Mouse (Mus musculus) C2C12 (cell line): ENCODE measurements around the gene Taf10. TPM values are rescaled to one million over a fixed set of nuclear protein-coding genes. Genes with fewer than 3 reads are reported as not detected.

Experiments used
- H3K27me3 ChIP-seq: one replicate; pipeline ENCODE4 v1.6.1; 2011; ENCODE audit not compliant: control insufficient read depth, insufficient read depth, insufficient read length
- H3K36me3 ChIP-seq: one replicate; pipeline ENCODE4 v1.6.1; 2011; ENCODE audit not compliant: control insufficient read depth, insufficient read depth
- H3K4me3 ChIP-seq: one replicate; pipeline ENCODE4 v1.5.1; 2011; ENCODE audit warnings: mild to moderate bottlenecking, control low read depth; ENCODE audit not compliant: poor library complexity, insufficient read depth, severe bottlenecking
- H3K79me2 ChIP-seq: one replicate; pipeline ENCODE4 v1.6.1; 2011; ENCODE audit not compliant: control insufficient read depth, insufficient read depth
- H3K79me3 ChIP-seq: one replicate; pipeline ENCODE4 v1.6.1; 2011; ENCODE audit warnings: low read depth, control low read depth
- H3ac ChIP-seq: one replicate; pipeline ENCODE3; 2011; ENCODE audit warnings: low read depth; ENCODE audit not compliant: control insufficient read depth, insufficient read length
- CEBPB ChIP-seq: IDR thresholded peaks from one replicate; pipeline ENCODE4 v1.6.1; 2011; ENCODE audit warnings: low read depth, mild to moderate bottlenecking, control low read depth, moderate library complexity
- CTCF ChIP-seq: IDR thresholded peaks from one replicate; pipeline ENCODE4 v1.5.1; 2011; ENCODE audit not compliant: control insufficient read depth, insufficient read depth, insufficient read length
- FOSL1 ChIP-seq: IDR thresholded peaks from one replicate; pipeline ENCODE4 v1.8.0; 2011; ENCODE audit warnings: mild to moderate bottlenecking, low read length; ENCODE audit not compliant: poor library complexity, insufficient read depth, severe bottlenecking
- MAX ChIP-seq: IDR thresholded peaks from one replicate; pipeline ENCODE4 v1.6.1; 2011; ENCODE audit warnings: mild to moderate bottlenecking, control low read depth
- MYOD1 ChIP-seq: IDR thresholded peaks from one replicate; pipeline ENCODE4 v1.6.1; 2011; ENCODE audit warnings: low read depth; ENCODE audit not compliant: control insufficient read depth, insufficient read length
- MYOG ChIP-seq: IDR thresholded peaks from one replicate; pipeline ENCODE4 v1.6.1; 2011; ENCODE audit not compliant: control insufficient read depth, insufficient read length; ENCODE audit errors: extremely low read depth
- USF1 ChIP-seq: IDR thresholded peaks from one replicate; pipeline ENCODE4 v1.6.1; 2011; ENCODE audit warnings: low read depth, mild to moderate bottlenecking, control low read depth, moderate library complexity
- polyA plus RNA-seq: library from polyadenylated mRNA; unstranded; fragments of >200 nt; fragmentation: generic; extraction: Trizol; gene quantifications from one replicate; pipeline ENCODE4 v1.2.1, GENCODE M21; 2012; ENCODE audit warnings: missing spikeins

Gene Taf10
- polyA plus RNA-seq, 1 experiment: 327 TPM

GRCm38 (mm10) chr7:105715366-105715765, 28.8 kb downstream of the Taf10 start:
- no peaks in the 10 kb centered on the region for H3K79me3 ChIP-seq
- H3K4me3 ChIP-seq: no peak overlapping the region
- TF ChIP-seq CTCF (no peak), CEBPB (no peak), FOSL1 (no peak), MYOD1 (no peak), MYOG (no peak), MAX (no peak), USF1 (no peak)
- no peaks in the 10 kb centered on the region for H3K79me2 ChIP-seq
- H3K27me3 ChIP-seq: peaks cover 3% of the 10 kb centered on the region
- H3ac ChIP-seq: no peak overlapping the region
- no peaks in the 10 kb centered on the region for H3K36me3 ChIP-seq

GRCm38 (mm10) chr7:105708733-105709132, 35.4 kb downstream of the Taf10 start:
- Histone ChIP-seq H3K36me3 (no peaks in the 10 kb centered on the region), H3K27me3 (peaks cover 10% of the 10 kb centered on the region), H3ac (no peak overlapping the region), H3K79me3 (no peaks in the 10 kb centered on the region), H3K79me2 (no peaks in the 10 kb centered on the region), H3K4me3 (no peak overlapping the region)
- no peak for TF ChIP-seq CEBPB
- no peak for TF ChIP-seq USF1
- no peak for TF ChIP-seq MYOG
- no peak for TF ChIP-seq CTCF
- TF ChIP-seq MYOD1: no peak
- TF ChIP-seq FOSL1: no peak
- TF ChIP-seq MAX: no peak

- Histone ChIP-seq H3K79me3 (no peaks in the 10 kb centered on the region), H3K4me3 (no peak overlapping the region), H3ac (no peak overlapping the region), H3K79me2 (no peaks in the 10 kb centered on the region), H3K27me3 (peaks cover 15% of the 10 kb centered on the region), H3K36me3 (no peaks in the 10 kb centered on the region)
- TF ChIP-seq CEBPB: no peak
- no peak for TF ChIP-seq MAX
- no peak for TF ChIP-seq MYOD1
- no peak for TF ChIP-seq MYOG
- no peak for TF ChIP-seq USF1
- no peak for TF ChIP-seq FOSL1
- no peak for TF ChIP-seq CTCF
Observed at GRCm38 (mm10) chr7:105703816-105704215, 40.3 kb downstream of the Taf10 start.

- Histone ChIP-seq H3K36me3 (no peaks in the 10 kb centered on the region), H3K79me3 (no peaks in the 10 kb centered on the region), H3ac (no peak overlapping the region), H3K4me3 (no peak overlapping the region), H3K27me3 (peaks cover 15% of the 10 kb centered on the region), H3K79me2 (no peaks in the 10 kb centered on the region)
- TF ChIP-seq USF1 (no peak), CEBPB (no peak), MAX (no peak), CTCF (no peak), MYOG (no peak), MYOD1 (no peak), FOSL1 (no peak)
Observed at GRCm38 (mm10) chr7:105703184-105703583, 41.0 kb downstream of the Taf10 start.

- no peak for TF ChIP-seq CTCF
- no peak for TF ChIP-seq MYOD1
- no peak for TF ChIP-seq USF1
- no peak for TF ChIP-seq FOSL1
- no peak for TF ChIP-seq MAX
- TF ChIP-seq MYOG: no peak
- no peak for TF ChIP-seq CEBPB
- H3K36me3 ChIP-seq: no peaks in the 10 kb centered on the region
- peaks cover 25% of the 10 kb centered on the region for H3K27me3 ChIP-seq
- no peaks in the 10 kb centered on the region for H3K79me2 ChIP-seq
- H3ac ChIP-seq: no peak overlapping the region
- no peaks in the 10 kb centered on the region for H3K79me3 ChIP-seq
- no peak overlapping the region for H3K4me3 ChIP-seq
Observed at GRCm38 (mm10) chr7:105690875-105691274, 53.3 kb downstream of the Taf10 start.

Other genes with a start within 250 kb of the Taf10 start
- 27.9 TPM for gene Smpd1, start 190.0 kb downstream of the Taf10 start, polyA plus RNA-seq
- 22.4 TPM for gene Apbb1, start 162.7 kb downstream of the Taf10 start, polyA plus RNA-seq
- gene Hpx, start 144.2 kb downstream of the Taf10 start, polyA plus RNA-seq: 0.22 TPM
- 44.4 TPM for gene Trim3, start 110.8 kb downstream of the Taf10 start, polyA plus RNA-seq
- gene Timm10b, start 104.3 kb downstream of the Taf10 start, polyA plus RNA-seq: 203 TPM
- gene Arfip2, start 103.9 kb downstream of the Taf10 start, polyA plus RNA-seq: 68.2 TPM
- gene Gm45799, start 103.8 kb downstream of the Taf10 start, polyA plus RNA-seq: 56.8 TPM
- gene Dnhd1, start 93.5 kb downstream of the Taf10 start, polyA plus RNA-seq: 0.35 TPM
- 375 TPM for gene Ilk, start 7.8 kb downstream of the Taf10 start, polyA plus RNA-seq
- 35.8 TPM for gene Rrp8, start 7.0 kb downstream of the Taf10 start, polyA plus RNA-seq
- gene Tpp1, start 7.9 kb upstream of the Taf10 start, polyA plus RNA-seq: 41.6 TPM
- gene Dchs1, start 43.3 kb upstream of the Taf10 start, polyA plus RNA-seq: 1.8 TPM
- gene Mrpl17, start 66.7 kb upstream of the Taf10 start, polyA plus RNA-seq: 554 TPM
- gene Gm4070, start 209.6 kb upstream of the Taf10 start, polyA plus RNA-seq: 0.02 TPM